Mouse (Mus musculus) embryonic facial prominence, embryonic 12.5 days (tissue): ENCODE measurements around the gene Cdc42bpa. TPM values are rescaled to one million over a fixed set of nuclear protein-coding genes. Genes with fewer than 3 reads are reported as not detected.

Source experiments
- ATAC-seq: fragments of 200-750 bp; cut with Nextera tagmentation; 2 replicates; pipeline ENCODE4 v1.8.0; 2017; ENCODE audit not compliant: insufficient number of reproducible peaks, insufficient read depth, low FRiP score, low TSS enrichment
- H3K27ac ChIP-seq: fragments of 300-500 bp; sonication (generic); 2 replicates; pipeline ENCODE4 v1.5.1; 2016; ENCODE audit warnings: mild to moderate bottlenecking
- H3K27me3 ChIP-seq: fragments of 300-500 bp; sonication (generic); 2 replicates; pipeline ENCODE4 v1.6.1; 2016; ENCODE audit warnings: mild to moderate bottlenecking, moderate library complexity
- H3K36me3 ChIP-seq: fragments of 300-500 bp; sonication (generic); 2 replicates; pipeline ENCODE4 v1.6.1; 2016; ENCODE audit warnings: mild to moderate bottlenecking
- H3K4me1 ChIP-seq: fragments of 300-500 bp; sonication (generic); 2 replicates; pipeline ENCODE4 v1.6.1; 2016
- H3K4me2 ChIP-seq: fragments of 300-500 bp; sonication (generic); replicated peaks from 2 replicates; pipeline ENCODE4 v1.6.1; 2016; ENCODE audit warnings: mild to moderate bottlenecking, moderate library complexity
- H3K4me3 ChIP-seq: fragments of 300-500 bp; sonication (generic); 2 replicates; pipeline ENCODE4 v1.5.1; 2016; ENCODE audit warnings: mild to moderate bottlenecking
- H3K9ac ChIP-seq: fragments of 300-500 bp; sonication (generic); 2 replicates; pipeline ENCODE4 v1.6.1; 2016; ENCODE audit warnings: mild to moderate bottlenecking, moderate library complexity
- H3K9me3 ChIP-seq: fragments of 300-500 bp; sonication (generic); 2 replicates; pipeline ENCODE4 v1.6.1; 2016; ENCODE audit warnings: mild to moderate bottlenecking, moderate library complexity
- WGBS: fragments of 180-500 bp; shearing (Covaris S2); methylation state at CpG from one replicate; pipeline ENCODE4 v1.1.7; 2016; 5-methylcytosine and 5-hydroxymethylcytosine counted together
- polyA plus RNA-seq: library from polyadenylated mRNA; unstranded; fragments of >200 nt; fragmentation: Nextera tagmentation; extraction: Ambion mirVana; gene quantifications from 2 replicates; pipeline ENCODE4 v1.2.1, GENCODE M21; 2016

Cdc42bpa gene
- polyA plus RNA-seq, 1 experiment from 2014 or later = 20.2 TPM

GRCm38 (mm10) chr1:180195703-180196381 lies 235.6 kb downstream of the Cdc42bpa start:
- WGBS = 1% methylated on average over 57 of the region's 57 CpGs
- Histone ChIP-seq H3K36me3 (no peaks in the 10 kb centered on the region), H3K4me1 (peaks cover 6% of the 10 kb centered on the region), H3K27ac (no peak overlapping the region), H3K4me3 (peak overlapping the region; percentile 67), H3K9me3 (no peaks in the 10 kb centered on the region), H3K27me3 (no peaks in the 10 kb centered on the region), H3K4me2 (peak overlapping the region; percentile 96), H3K9ac (peak overlapping the region; percentile 40)
- ATAC-seq = peak; percentile 100

DNA sequence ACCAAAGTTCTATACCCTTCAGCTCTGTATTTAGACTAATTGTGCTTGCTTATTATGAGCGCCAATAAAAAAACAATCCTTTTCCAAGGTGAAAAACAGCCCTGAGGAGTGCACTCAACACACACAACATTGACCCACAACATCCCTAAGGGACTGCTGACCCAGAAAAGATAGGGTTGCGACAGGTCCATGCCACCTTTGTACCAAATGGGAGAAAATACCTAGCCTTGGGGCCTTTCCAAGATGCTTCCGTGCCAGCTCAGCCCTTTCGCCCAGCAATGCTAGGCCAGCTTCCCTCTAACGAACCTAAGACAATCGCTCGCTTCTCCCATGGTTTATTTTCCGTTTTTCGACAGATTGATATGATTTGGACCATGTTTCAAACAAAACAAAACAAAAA lies 236.2 kb downstream of the Cdc42bpa start:
- Histone ChIP-seq H3K9me3 (no peaks in the 10 kb centered on the region), H3K4me2 (peak overlapping the region; percentile 96), H3K4me1 (peaks cover 6% of the 10 kb centered on the region), H3K27me3 (no peaks in the 10 kb centered on the region), H3K36me3 (no peaks in the 10 kb centered on the region), H3K27ac (no peak overlapping the region), H3K9ac (no peak overlapping the region), H3K4me3 (0 out of 2 replicates have a peak overlapping the region, but pooled peaks have one; percentile 67)
- WGBS = 93% methylated on average over 9 of the region's 9 CpGs
- no peak for ATAC-seq

DNA sequence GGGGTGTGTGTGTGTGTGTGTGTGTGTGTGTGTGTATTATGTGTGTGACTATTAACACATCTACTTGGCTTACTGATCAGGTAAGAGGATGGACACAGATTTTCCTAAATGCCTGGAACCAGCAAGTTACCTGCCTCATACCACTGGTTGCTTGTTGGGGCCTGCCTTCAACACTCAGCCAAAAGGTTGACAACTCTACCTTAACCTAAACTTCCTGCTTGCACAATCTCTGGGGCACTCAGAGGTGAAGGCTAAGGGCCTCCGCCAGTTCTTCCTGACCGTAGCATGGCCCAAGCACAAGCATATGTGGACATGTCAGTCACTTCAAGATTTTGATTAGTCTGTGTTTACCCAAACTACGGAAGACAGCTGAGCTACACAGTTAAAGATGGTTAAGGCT lies 237.7 kb downstream of the Cdc42bpa start:
- no peaks in the 10 kb centered on the region for H3K27me3 ChIP-seq
- H3K4me3 ChIP-seq = no peak overlapping the region
- no peak overlapping the region for H3K9ac ChIP-seq
- WGBS = 74% methylated on average over 3 of the region's 3 CpGs
- no peak for ATAC-seq
- no peak overlapping the region for H3K27ac ChIP-seq
- no peak overlapping the region for H3K4me2 ChIP-seq
- H3K9me3 ChIP-seq = no peaks in the 10 kb centered on the region
- H3K36me3 ChIP-seq = no peaks in the 10 kb centered on the region
- peaks cover 6% of the 10 kb centered on the region for H3K4me1 ChIP-seq

DNA sequence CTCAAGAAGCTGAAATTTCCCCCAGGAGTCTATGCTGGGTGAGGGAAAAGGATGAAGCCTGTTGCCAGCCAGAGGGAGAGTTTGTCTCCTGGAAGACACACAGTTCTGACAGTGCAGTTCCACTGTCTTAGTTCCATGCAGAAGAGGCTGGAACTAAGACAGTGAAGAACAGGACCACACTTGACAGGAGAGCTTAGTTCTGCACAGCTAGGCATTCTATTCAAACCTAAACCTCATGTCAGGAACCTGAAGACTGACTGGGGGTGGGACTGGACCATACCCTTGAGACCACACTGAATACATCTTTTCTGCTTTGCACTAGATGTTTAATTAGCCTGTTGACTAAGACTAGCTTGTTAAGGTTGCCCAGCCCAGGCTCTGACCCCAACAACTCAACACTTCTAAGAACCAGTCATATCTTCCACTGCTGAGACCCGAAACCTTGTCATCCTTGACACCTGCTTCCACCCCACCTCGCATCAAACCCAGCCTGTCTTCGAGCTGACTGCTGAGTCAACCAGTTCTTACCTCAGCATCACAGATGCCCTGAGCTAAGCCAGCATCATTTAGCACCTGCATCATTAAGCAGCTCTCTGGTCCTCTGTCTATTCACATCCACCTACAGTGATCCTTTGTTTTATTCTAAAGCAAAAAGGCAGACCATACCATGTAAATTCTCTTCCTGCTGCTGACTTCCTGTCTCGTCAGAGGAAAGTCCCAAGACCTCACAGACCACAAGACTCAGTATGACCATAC lies 238.9 kb downstream of the Cdc42bpa start, which contains the start of gene Coq8a:
Gene Coq8a, minus strand, starts transcription at position 644 of the 756 bp plus-strand sequence.
- no peak for ATAC-seq
- no peaks in the 10 kb centered on the region for H3K36me3 ChIP-seq
- H3K4me3 ChIP-seq = no peak within 1 kb of the TSS
- no peaks in the 10 kb centered on the region for H3K9me3 ChIP-seq
- H3K27me3 ChIP-seq = no peaks in the 10 kb centered on the region
- peaks cover 6% of the 10 kb centered on the region for H3K4me1 ChIP-seq
- no peak within 1 kb of the TSS for H3K9ac ChIP-seq
- WGBS = 65% methylated on average over 4 of the region's 4 CpGs
- H3K27ac ChIP-seq = no peak within 1 kb of the TSS
- H3K4me2 ChIP-seq = no peak within 1 kb of the TSS

GRCm38 (mm10) chr1:180199715-180200050 lies 239.4 kb downstream of the Cdc42bpa start:
- H3K4me3 ChIP-seq = no peak overlapping the region
- H3K9ac ChIP-seq = no peak overlapping the region
- H3K36me3 ChIP-seq = no peaks in the 10 kb centered on the region
- no peak overlapping the region for H3K4me2 ChIP-seq
- H3K4me1 ChIP-seq = peaks cover 6% of the 10 kb centered on the region
- whole genome bisulfite sequencing = 65% methylated on average over 4 of the region's 4 CpGs
- no peak for ATAC-seq
- no peak overlapping the region for H3K27ac ChIP-seq
- H3K9me3 ChIP-seq = no peaks in the 10 kb centered on the region
- H3K27me3 ChIP-seq = no peaks in the 10 kb centered on the region

- WGBS = 70% methylated on average over 5 of the region's 5 CpGs
- Histone ChIP-seq H3K27me3 (no peaks in the 10 kb centered on the region), H3K4me3 (no peak overlapping the region), H3K9me3 (0 out of 2 replicates have a peak, but pooled peaks cover 4% of the 10 kb centered on the region), H3K27ac (no peak overlapping the region), H3K4me1 (no peaks in the 10 kb centered on the region), H3K36me3 (no peaks in the 10 kb centered on the region), H3K4me2 (no peak overlapping the region), H3K9ac (no peak overlapping the region)
- no peak for ATAC-seq
Measured at GRCm38 (mm10) chr1:180200722-180201121, 240.4 kb downstream of the Cdc42bpa start.

DNA sequence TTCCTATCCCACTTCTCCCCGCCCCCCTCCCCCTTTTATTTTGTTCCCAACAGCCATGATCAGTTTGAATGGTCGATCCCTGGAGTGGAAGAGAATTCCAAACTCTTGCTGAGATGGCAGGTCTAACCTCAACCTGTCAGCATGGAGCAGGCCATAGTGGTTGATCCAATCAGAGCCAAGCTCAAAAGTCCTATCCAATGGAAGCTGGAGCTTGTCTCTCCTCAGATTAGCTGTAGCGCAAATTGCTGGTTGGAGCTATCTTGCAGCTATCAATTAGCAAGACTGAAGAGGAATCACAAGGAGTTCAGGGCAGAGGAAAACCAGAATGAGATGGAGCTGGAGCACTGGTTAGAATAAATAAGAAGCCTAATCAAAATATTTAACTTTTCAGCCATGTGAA lies 248.1 kb downstream of the Cdc42bpa start:
- Histone ChIP-seq H3K4me1 (no peaks in the 10 kb centered on the region), H3K4me2 (no peak overlapping the region), H3K9me3 (0 out of 2 replicates have a peak, but pooled peaks cover 4% of the 10 kb centered on the region), H3K36me3 (no peaks in the 10 kb centered on the region), H3K9ac (no peak overlapping the region), H3K4me3 (no peak overlapping the region), H3K27me3 (no peaks in the 10 kb centered on the region), H3K27ac (no peak overlapping the region)
- ATAC-seq = no peak
- 79% methylated on average over 3 of the region's 3 CpGs for WGBS

DNA sequence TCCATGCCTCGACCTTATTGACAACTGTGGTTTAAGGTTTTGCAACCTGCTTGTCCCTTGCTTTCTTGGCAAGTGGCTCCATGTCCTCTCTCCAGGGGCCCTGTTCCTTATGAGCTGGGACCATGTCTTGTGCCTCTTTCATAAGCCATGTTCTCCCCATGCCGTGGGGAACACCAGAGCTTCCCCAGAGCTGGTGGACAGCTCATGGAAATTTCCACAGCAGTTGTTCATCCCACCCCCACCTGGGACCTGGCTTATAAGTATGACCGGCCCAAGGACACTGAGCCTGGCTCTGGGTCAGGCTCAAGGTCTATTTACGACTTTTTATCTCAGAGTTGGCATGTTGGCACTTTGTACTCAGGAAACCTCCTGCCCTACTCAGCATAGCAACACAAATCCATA lies 249.8 kb downstream of the Cdc42bpa start:
- H3K9ac ChIP-seq = no peak overlapping the region
- H3K4me2 ChIP-seq = no peak overlapping the region
- no peaks in the 10 kb centered on the region for H3K27me3 ChIP-seq
- no peak overlapping the region for H3K27ac ChIP-seq
- no peaks in the 10 kb centered on the region for H3K36me3 ChIP-seq
- H3K4me1 ChIP-seq = no peaks in the 10 kb centered on the region
- ATAC-seq = no peak
- 79% methylated on average over 4 of the region's 4 CpGs for WGBS
- no peak overlapping the region for H3K4me3 ChIP-seq
- H3K9me3 ChIP-seq = 0 out of 2 replicates have a peak, but pooled peaks cover 3% of the 10 kb centered on the region

DNA sequence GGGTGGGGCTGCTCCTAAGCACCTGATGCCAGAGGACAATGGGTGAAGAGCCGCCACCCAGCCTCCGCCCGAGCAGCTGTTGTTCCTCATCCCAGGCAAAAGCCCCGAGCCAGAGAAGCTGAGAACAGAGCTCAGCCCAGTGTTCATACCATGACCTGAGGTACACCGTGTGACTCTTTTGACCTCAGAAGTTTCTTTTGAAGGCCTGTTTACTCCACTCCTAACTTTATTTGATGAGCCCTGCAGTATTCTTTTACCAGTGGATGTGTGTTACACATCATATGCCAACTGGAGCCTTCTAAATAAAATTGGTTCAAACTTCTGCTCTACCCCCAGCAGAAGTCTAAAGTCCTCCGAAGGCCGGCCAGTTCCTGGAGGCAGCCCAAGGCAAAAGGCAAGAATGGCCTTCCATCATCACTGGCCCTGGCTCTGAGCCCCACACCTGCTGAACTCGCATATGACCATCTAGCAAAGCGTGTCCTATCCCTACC lies 250.6 kb downstream of the Cdc42bpa start:
- no peaks in the 10 kb centered on the region for H3K27me3 ChIP-seq
- H3K9me3 ChIP-seq = no peaks in the 10 kb centered on the region
- 84% methylated on average over 9 of the region's 9 CpGs for WGBS
- H3K36me3 ChIP-seq = no peaks in the 10 kb centered on the region
- H3K9ac ChIP-seq = no peak overlapping the region
- no peak overlapping the region for H3K27ac ChIP-seq
- ATAC-seq = no peak
- no peak overlapping the region for H3K4me2 ChIP-seq
- no peaks in the 10 kb centered on the region for H3K4me1 ChIP-seq
- no peak overlapping the region for H3K4me3 ChIP-seq

- Histone ChIP-seq H3K9me3 (no peaks in the 10 kb centered on the region), H3K27ac (no peak overlapping the region), H3K4me2 (no peak overlapping the region), H3K9ac (no peak overlapping the region), H3K4me1 (no peaks in the 10 kb centered on the region), H3K27me3 (no peaks in the 10 kb centered on the region), H3K36me3 (no peaks in the 10 kb centered on the region), H3K4me3 (no peak overlapping the region)
- ATAC-seq = no peak
- 90% methylated on average over 5 of the region's 5 CpGs for WGBS
Measured at GRCm38 (mm10) chr1:180212911-180213310, 252.6 kb downstream of the Cdc42bpa start.

GRCm38 (mm10) chr1:180215044-180215443 lies 254.8 kb downstream of the Cdc42bpa start:
- Histone ChIP-seq H3K27me3 (no peaks in the 10 kb centered on the region), H3K9me3 (no peaks in the 10 kb centered on the region), H3K9ac (no peak overlapping the region), H3K27ac (no peak overlapping the region), H3K4me2 (no peak overlapping the region), H3K36me3 (no peaks in the 10 kb centered on the region), H3K4me3 (no peak overlapping the region), H3K4me1 (no peaks in the 10 kb centered on the region)
- peak; percentile 67; the same call in 1 of the 2 replicates for ATAC-seq
- 20% methylated on average over 4 of the region's 4 CpGs for WGBS
